Mouse (Mus musculus): Measurements from ENCODE around the gene Ear2. TPM values are rescaled to one million over a fixed set of nuclear protein-coding genes. Genes with fewer than 3 reads are reported as not detected.
"Not testable (repeated sequence)": the region's sequence is repeated elsewhere in the genome, so short reads cannot be mapped to it uniquely, and the experiment has no call there.

Gene Ear2
- polyA plus RNA-seq (2015; fragmentation: Nextera tagmentation; extraction: Ambion mirVana), result not detected in 2 replicates

- H3K27me3 ChIP-seq (replicated peaks; ENCODE audit: control insufficient read depth, insufficient read depth, low read length); H3K4me1 ChIP-seq (replicated peaks; ENCODE audit: control insufficient read depth, insufficient read depth, low read length); H3K4me3 ChIP-seq (replicated peaks; ENCODE audit: low read length); H3K36me3 ChIP-seq (ENCODE audit: control insufficient read depth, insufficient read depth); ATAC-seq; H3K4me2 ChIP-seq (ENCODE audit: low read length); H3K9ac ChIP-seq (replicated peaks; ENCODE audit: low read depth, low read length); H3K9me3 ChIP-seq (ENCODE audit: control insufficient read depth, low read length); H3K27ac ChIP-seq (ENCODE audit: low read length): not testable (repeated sequence)
- 86% methylated on average over 2 of the region's 2 CpGs for WGBS
Observed at GRCm38 (mm10) chr14:44102354-44102753, at the start of gene Ear2. Gene Ear2 (plus strand): TSS chr14:44102654.

- not testable (repeated sequence) for H3K4me2 ChIP-seq (ENCODE audit: low read length); ATAC-seq; H3K36me3 ChIP-seq (ENCODE audit: control insufficient read depth, insufficient read depth); H3K4me1 ChIP-seq (replicated peaks; ENCODE audit: control insufficient read depth, insufficient read depth, low read length); H3K27me3 ChIP-seq (replicated peaks; ENCODE audit: control insufficient read depth, insufficient read depth, low read length); H3K4me3 ChIP-seq (replicated peaks; ENCODE audit: low read length); H3K9me3 ChIP-seq (ENCODE audit: control insufficient read depth, low read length); H3K9ac ChIP-seq (replicated peaks; ENCODE audit: low read depth, low read length); H3K27ac ChIP-seq (ENCODE audit: low read length)
- WGBS, result 70% methylated on average over 1 of the region's 1 CpGs
Observed at GRCm38 (mm10) chr14:44067879-44068278, 34.6 kb upstream of the Ear2 start.

GRCm38 (mm10) chr14:44070595-44070994 lies 31.9 kb upstream of the Ear2 start:
- 78% methylated on average over 1 of the region's 3 CpGs for WGBS
- H3K4me1 ChIP-seq (replicated peaks; ENCODE audit: control insufficient read depth, insufficient read depth, low read length); H3K9ac ChIP-seq (replicated peaks; ENCODE audit: low read depth, low read length); H3K9me3 ChIP-seq (ENCODE audit: control insufficient read depth, low read length); H3K27ac ChIP-seq (ENCODE audit: low read length); H3K4me2 ChIP-seq (ENCODE audit: low read length); H3K36me3 ChIP-seq (ENCODE audit: control insufficient read depth, insufficient read depth); H3K27me3 ChIP-seq (replicated peaks; ENCODE audit: control insufficient read depth, insufficient read depth, low read length); H3K4me3 ChIP-seq (replicated peaks; ENCODE audit: low read length); ATAC-seq: not testable (repeated sequence)

- H3K4me1 ChIP-seq (replicated peaks; ENCODE audit: control insufficient read depth, insufficient read depth, low read length); H3K9me3 ChIP-seq (ENCODE audit: control insufficient read depth, low read length); H3K36me3 ChIP-seq (ENCODE audit: control insufficient read depth, insufficient read depth); H3K27me3 ChIP-seq (replicated peaks; ENCODE audit: control insufficient read depth, insufficient read depth, low read length); H3K4me3 ChIP-seq (replicated peaks; ENCODE audit: low read length); H3K27ac ChIP-seq (ENCODE audit: low read length); H3K9ac ChIP-seq (replicated peaks; ENCODE audit: low read depth, low read length); ATAC-seq; H3K4me2 ChIP-seq (ENCODE audit: low read length): not testable (repeated sequence)
- WGBS, result 75% methylated on average over 4 of the region's 5 CpGs
Observed at GRCm38 (mm10) chr14:44077785-44078341, 24.6 kb upstream of the Ear2 start.

GRCm38 (mm10) chr14:44086588-44086987 lies 15.9 kb upstream of the Ear2 start:
- WGBS, result 90% methylated on average over 1 of the region's 1 CpGs
- not testable (repeated sequence) for H3K4me1 ChIP-seq (replicated peaks; ENCODE audit: control insufficient read depth, insufficient read depth, low read length); H3K9ac ChIP-seq (replicated peaks; ENCODE audit: low read depth, low read length); H3K36me3 ChIP-seq (ENCODE audit: control insufficient read depth, insufficient read depth); H3K9me3 ChIP-seq (ENCODE audit: control insufficient read depth, low read length); ATAC-seq; H3K4me2 ChIP-seq (ENCODE audit: low read length); H3K27ac ChIP-seq (ENCODE audit: low read length); H3K4me3 ChIP-seq (replicated peaks; ENCODE audit: low read length); H3K27me3 ChIP-seq (replicated peaks; ENCODE audit: control insufficient read depth, insufficient read depth, low read length)

- not testable (repeated sequence) for H3K9ac ChIP-seq (replicated peaks; ENCODE audit: low read depth, low read length); H3K27ac ChIP-seq (ENCODE audit: low read length); H3K9me3 ChIP-seq (ENCODE audit: control insufficient read depth, low read length); H3K4me2 ChIP-seq (ENCODE audit: low read length); ATAC-seq; H3K4me3 ChIP-seq (replicated peaks; ENCODE audit: low read length); H3K4me1 ChIP-seq (replicated peaks; ENCODE audit: control insufficient read depth, insufficient read depth, low read length); H3K36me3 ChIP-seq (ENCODE audit: control insufficient read depth, insufficient read depth); H3K27me3 ChIP-seq (replicated peaks; ENCODE audit: control insufficient read depth, insufficient read depth, low read length)
- WGBS, result 80% methylated on average over 2 of the region's 2 CpGs
Observed at GRCm38 (mm10) chr14:44087535-44087934, 14.9 kb upstream of the Ear2 start.

- H3K4me3 ChIP-seq (replicated peaks; ENCODE audit: low read length); H3K27ac ChIP-seq (ENCODE audit: low read length); H3K27me3 ChIP-seq (replicated peaks; ENCODE audit: control insufficient read depth, insufficient read depth, low read length); H3K36me3 ChIP-seq (ENCODE audit: control insufficient read depth, insufficient read depth); ATAC-seq; H3K9me3 ChIP-seq (ENCODE audit: control insufficient read depth, low read length); H3K4me2 ChIP-seq (ENCODE audit: low read length); H3K9ac ChIP-seq (replicated peaks; ENCODE audit: low read depth, low read length); H3K4me1 ChIP-seq (replicated peaks; ENCODE audit: control insufficient read depth, insufficient read depth, low read length): not testable (repeated sequence)
- 68% methylated on average over 1 of the region's 1 CpGs for WGBS
Observed at GRCm38 (mm10) chr14:44091524-44091923, 10.9 kb upstream of the Ear2 start.

GRCm38 (mm10) chr14:44094445-44094844 lies 8.0 kb upstream of the Ear2 start:
- H3K27ac ChIP-seq (ENCODE audit: low read length); H3K4me2 ChIP-seq (ENCODE audit: low read length); H3K4me3 ChIP-seq (replicated peaks; ENCODE audit: low read length); ATAC-seq; H3K36me3 ChIP-seq (ENCODE audit: control insufficient read depth, insufficient read depth); H3K4me1 ChIP-seq (replicated peaks; ENCODE audit: control insufficient read depth, insufficient read depth, low read length); H3K9ac ChIP-seq (replicated peaks; ENCODE audit: low read depth, low read length); H3K27me3 ChIP-seq (replicated peaks; ENCODE audit: control insufficient read depth, insufficient read depth, low read length); H3K9me3 ChIP-seq (ENCODE audit: control insufficient read depth, low read length): not testable (repeated sequence)
- 76% methylated on average over 5 of the region's 5 CpGs for WGBS

GRCm38 (mm10) chr14:44100030-44100429 lies 2.4 kb upstream of the Ear2 start:
- not testable (repeated sequence) for H3K27ac ChIP-seq (ENCODE audit: low read length); H3K4me2 ChIP-seq (ENCODE audit: low read length); H3K27me3 ChIP-seq (replicated peaks; ENCODE audit: control insufficient read depth, insufficient read depth, low read length); ATAC-seq; H3K4me1 ChIP-seq (replicated peaks; ENCODE audit: control insufficient read depth, insufficient read depth, low read length); H3K9me3 ChIP-seq (ENCODE audit: control insufficient read depth, low read length); H3K36me3 ChIP-seq (ENCODE audit: control insufficient read depth, insufficient read depth); H3K9ac ChIP-seq (replicated peaks; ENCODE audit: low read depth, low read length); H3K4me3 ChIP-seq (replicated peaks; ENCODE audit: low read length)
- no CpG with 5 or more reads among the region's 1 CpGs for WGBS

GRCm38 (mm10) chr14:44110981-44111380 lies 8.5 kb downstream of the Ear2 start:
- H3K36me3 ChIP-seq (ENCODE audit: control insufficient read depth, insufficient read depth), result no peaks in the 10 kb centered on the region
- H3K4me3 ChIP-seq (replicated peaks; ENCODE audit: low read length), result no peak overlapping the region
- no peak overlapping the region for H3K4me2 ChIP-seq (ENCODE audit: low read length)
- no peaks in the 10 kb centered on the region for H3K4me1 ChIP-seq (replicated peaks; ENCODE audit: control insufficient read depth, insufficient read depth, low read length)
- no peak overlapping the region for H3K9ac ChIP-seq (replicated peaks; ENCODE audit: low read depth, low read length)
- no peaks in the 10 kb centered on the region for H3K27me3 ChIP-seq (replicated peaks; ENCODE audit: control insufficient read depth, insufficient read depth, low read length)
- H3K9me3 ChIP-seq (ENCODE audit: control insufficient read depth, low read length), result no peaks in the 10 kb centered on the region
- ATAC-seq, result no peak
- no peak overlapping the region for H3K27ac ChIP-seq (ENCODE audit: low read length)

All from forebrain, embryonic 16.5 days (tissue).